Mouse (Mus musculus) ES-Bruce4 (cell line): ENCODE results near the gene Kif16b. TPM values are rescaled to one million over a fixed set of nuclear protein-coding genes. Genes with fewer than 3 reads are reported as not detected.

Experiments
- H3K27ac ChIP-seq: 2 replicates; pipeline ENCODE4 v1.5.1; 2012; ENCODE audit warnings: low read length, inconsistent platforms; ENCODE audit not compliant: insufficient read depth
- H3K27me3 ChIP-seq: 2 replicates; pipeline ENCODE4 v1.6.1; 2012; ENCODE audit warnings: mild to moderate bottlenecking, low read length, inconsistent platforms; ENCODE audit not compliant: control insufficient read depth, poor library complexity, insufficient read depth, severe bottlenecking
- H3K36me3 ChIP-seq: 2 replicates; pipeline ENCODE4 v1.6.1; 2012; ENCODE audit warnings: inconsistent platforms, mild to moderate bottlenecking, low read length, moderate library complexity; ENCODE audit not compliant: control insufficient read depth, poor library complexity, insufficient read depth, severe bottlenecking
- H3K4me1 ChIP-seq: one replicate; pipeline ENCODE4 v1.8.1; 2011; ENCODE audit warnings: low read length; ENCODE audit not compliant: control insufficient read depth, insufficient read depth
- H3K4me3 ChIP-seq: 2 replicates; pipeline ENCODE4 v1.5.1; 2011; ENCODE audit warnings: low read depth, mild to moderate bottlenecking, low read length
- H3K9ac ChIP-seq: 2 replicates; pipeline ENCODE4 v1.6.1; 2012; ENCODE audit warnings: low read depth, mild to moderate bottlenecking, inconsistent platforms; ENCODE audit not compliant: poor library complexity, severe bottlenecking
- H3K9me3 ChIP-seq: replicated peaks from 2 replicates; pipeline ENCODE4 v1.6.1; 2012; ENCODE audit warnings: mild to moderate bottlenecking, low read length, inconsistent platforms; ENCODE audit not compliant: control insufficient read depth, poor library complexity, insufficient read depth, severe bottlenecking
- CTCF ChIP-seq: IDR thresholded peaks from one replicate; pipeline ENCODE4 v1.8.1; 2011; ENCODE audit warnings: low read depth, low read length
- EP300 ChIP-seq: IDR thresholded peaks from 2 replicates; pipeline ENCODE4 v1.6.1; 2011; ENCODE audit warnings: low read depth, low read length; ENCODE audit not compliant: insufficient read depth
- POLR2A ChIP-seq: IDR thresholded peaks from one replicate; pipeline ENCODE4 v1.8.1; 2011; ENCODE audit warnings: low read length; ENCODE audit not compliant: insufficient read depth
- polyA plus RNA-seq: library from polyadenylated mRNA; stranded (reverse); fragments of >200 nt; gene quantifications from 2 replicates; pipeline ENCODE4 v1.2.4, GENCODE M21; 2011; ENCODE audit warnings: low read depth; ENCODE audit not compliant: missing spikeins, insufficient read depth, insufficient read length

Gene Kif16b
- polyA plus RNA-seq, 1 experiment: 14.3 TPM

GRCm38 (mm10) chr2:142731778-142732092 lies 169.6 kb downstream of the Kif16b start:
- no peaks in the 10 kb centered on the region for H3K36me3 ChIP-seq
- H3K4me3 ChIP-seq: no peak overlapping the region
- no peaks in the 10 kb centered on the region for H3K9me3 ChIP-seq
- no peaks in the 10 kb centered on the region for H3K27me3 ChIP-seq
- TF ChIP-seq POLR2A (no peak), CTCF (no peak), EP300 (no peak)
- no peak overlapping the region for H3K9ac ChIP-seq
- no peaks in the 10 kb centered on the region for H3K4me1 ChIP-seq
- H3K27ac ChIP-seq: no peak overlapping the region

GRCm38 (mm10) chr2:142731016-142731777 lies 170.1 kb downstream of the Kif16b start:
- no peaks in the 10 kb centered on the region for H3K36me3 ChIP-seq
- no peak overlapping the region for H3K4me3 ChIP-seq
- H3K4me1 ChIP-seq: no peaks in the 10 kb centered on the region
- no peaks in the 10 kb centered on the region for H3K9me3 ChIP-seq
- no peak overlapping the region for H3K9ac ChIP-seq
- no peak overlapping the region for H3K27ac ChIP-seq
- TF ChIP-seq CTCF (no peak), EP300 (no peak), POLR2A (no peak)
- no peaks in the 10 kb centered on the region for H3K27me3 ChIP-seq

GRCm38 (mm10) chr2:142724215-142725001 lies 176.9 kb downstream of the Kif16b start:
- Histone ChIP-seq H3K9ac (no peak overlapping the region), H3K4me1 (no peaks in the 10 kb centered on the region), H3K4me3 (no peak overlapping the region), H3K36me3 (no peaks in the 10 kb centered on the region), H3K27me3 (no peaks in the 10 kb centered on the region), H3K27ac (no peak overlapping the region), H3K9me3 (no peaks in the 10 kb centered on the region)
- TF ChIP-seq EP300 (no peak), POLR2A (no peak), CTCF (no peak)

- H3K4me3 ChIP-seq: no peak overlapping the region
- no peaks in the 10 kb centered on the region for H3K36me3 ChIP-seq
- H3K27ac ChIP-seq: no peak overlapping the region
- no peaks in the 10 kb centered on the region for H3K27me3 ChIP-seq
- no peak overlapping the region for H3K9ac ChIP-seq
- TF ChIP-seq CTCF (no peak), POLR2A (no peak), EP300 (no peak)
- no peaks in the 10 kb centered on the region for H3K4me1 ChIP-seq
- no peaks in the 10 kb centered on the region for H3K9me3 ChIP-seq
Observed at GRCm38 (mm10) chr2:142720174-142720573, 181.2 kb downstream of the Kif16b start.

GRCm38 (mm10) chr2:142718998-142719397 lies 182.3 kb downstream of the Kif16b start:
- H3K27me3 ChIP-seq: no peaks in the 10 kb centered on the region
- no peak overlapping the region for H3K27ac ChIP-seq
- H3K9ac ChIP-seq: no peak overlapping the region
- H3K4me1 ChIP-seq: no peaks in the 10 kb centered on the region
- H3K4me3 ChIP-seq: no peak overlapping the region
- no peaks in the 10 kb centered on the region for H3K9me3 ChIP-seq
- TF ChIP-seq POLR2A (no peak), CTCF (no peak), EP300 (no peak)
- H3K36me3 ChIP-seq: no peaks in the 10 kb centered on the region

GRCm38 (mm10) chr2:142717591-142717990 lies 183.7 kb downstream of the Kif16b start:
- Histone ChIP-seq H3K9me3 (no peaks in the 10 kb centered on the region), H3K36me3 (no peaks in the 10 kb centered on the region), H3K27me3 (no peaks in the 10 kb centered on the region), H3K9ac (no peak overlapping the region), H3K27ac (no peak overlapping the region), H3K4me3 (no peak overlapping the region), H3K4me1 (no peaks in the 10 kb centered on the region)
- TF ChIP-seq CTCF: no peak
- TF ChIP-seq EP300: no peak
- TF ChIP-seq POLR2A: no peak
